Mouse (Mus musculus): Measurements from ENCODE around the gene Best3.
"Not testable (repeated sequence)": the region's sequence is repeated elsewhere in the genome, so short reads cannot be mapped to it uniquely, and the experiment has no call there.

The Best3 gene

DNA sequence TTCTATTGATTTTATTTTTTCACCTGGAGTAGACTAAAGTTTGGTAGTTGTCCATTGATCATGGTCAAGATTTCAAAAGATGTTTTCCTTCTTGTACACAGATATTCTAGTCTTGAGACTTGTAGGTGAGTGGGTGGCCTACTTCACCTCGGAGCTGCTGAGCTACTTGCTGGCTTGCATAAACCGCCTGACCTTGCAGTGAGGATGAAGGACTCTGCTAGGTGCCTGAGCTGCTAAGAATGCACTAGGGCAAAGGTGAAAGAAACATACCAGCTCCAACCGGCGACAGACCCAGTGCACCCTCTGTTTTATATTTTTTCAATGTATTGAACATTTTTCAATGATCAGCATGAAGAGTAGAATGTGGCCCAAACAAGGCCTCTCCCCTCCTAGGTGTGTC, 5.8 kb upstream of the Best3 start:
- DNase-seq, result peak; percentile 75

DNA sequence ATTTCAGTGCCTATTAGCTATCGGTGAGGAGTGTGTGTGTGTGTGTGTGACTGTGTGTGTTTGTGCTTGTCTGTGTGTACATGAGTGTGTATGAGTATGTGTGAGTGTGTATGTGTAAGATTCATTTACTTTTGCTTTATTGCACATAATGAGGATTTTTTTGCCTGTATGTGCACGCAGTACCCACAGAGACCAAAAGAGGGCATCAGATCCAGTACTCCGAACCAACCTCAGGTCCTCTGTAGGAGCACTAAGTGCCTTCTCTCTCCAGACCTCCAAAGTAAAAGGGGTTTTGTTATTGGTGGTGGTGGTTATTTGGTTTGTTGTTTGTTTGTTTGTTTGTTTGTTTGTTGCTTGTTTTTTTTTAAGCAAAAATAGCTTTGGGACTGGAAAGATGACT, 5.2 kb upstream of the Best3 start:
- DNase-seq, result peak; percentile 75

DNA sequence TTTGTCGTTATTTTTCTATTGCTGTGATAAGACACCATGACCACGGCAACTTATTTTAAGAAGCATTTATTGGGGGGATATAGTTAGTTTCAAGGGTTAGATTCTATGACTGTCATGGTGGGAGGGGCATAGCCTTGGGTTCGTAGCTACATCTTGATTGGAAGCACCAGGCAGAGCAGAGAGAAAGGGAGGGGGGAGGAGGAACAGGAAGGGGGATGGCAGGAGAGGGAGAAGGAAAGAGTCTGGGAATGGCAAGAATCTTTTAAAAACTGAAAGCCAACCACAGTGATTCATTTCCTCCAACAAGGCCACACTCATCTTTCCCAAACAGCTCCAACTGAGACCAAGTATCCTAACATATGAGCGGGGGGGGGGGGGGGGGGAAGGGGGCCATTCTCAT, 3.6 kb upstream of the Best3 start:
- peak; percentile 19 for DNase-seq

DNA sequence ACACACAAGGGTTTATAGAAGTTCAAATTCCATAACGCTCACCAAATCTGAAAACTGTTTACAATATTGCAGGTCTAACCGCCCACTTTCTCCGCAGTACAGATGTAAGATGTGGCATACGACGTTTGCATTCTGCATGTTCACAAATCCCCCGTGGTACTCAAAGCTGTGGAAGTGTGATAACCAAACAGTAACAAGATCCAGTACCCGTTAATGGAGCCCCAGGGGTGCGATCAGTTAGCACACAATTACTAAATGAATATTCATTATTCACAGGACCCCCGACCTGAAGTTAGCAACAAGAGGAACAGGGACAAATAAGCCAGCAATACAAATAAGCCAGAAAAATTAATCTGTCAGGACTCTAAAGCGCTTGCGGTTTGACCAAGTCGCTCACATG, 1.3 kb upstream of the Best3 start:
- DNase-seq, result peak; percentile 40

DNA sequence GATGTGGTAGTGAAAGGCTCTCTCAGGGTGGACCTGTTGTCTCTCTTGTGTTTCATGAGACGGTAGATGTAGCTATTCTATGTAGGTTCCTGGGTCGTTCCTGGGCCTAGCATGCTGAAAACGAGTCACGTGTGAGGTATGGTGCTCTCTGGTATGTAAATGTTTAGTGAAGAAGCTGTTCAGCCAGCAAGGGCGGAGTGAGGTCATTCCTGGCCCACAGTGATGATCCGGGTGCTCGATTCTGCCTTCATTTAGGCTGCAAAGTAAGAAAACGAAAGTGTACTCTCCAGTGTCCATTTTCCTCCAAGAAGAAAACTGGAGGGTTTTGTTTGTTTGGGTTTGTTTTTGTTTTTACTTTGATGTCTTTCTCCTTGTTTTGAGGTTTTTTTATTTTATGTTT, 7.9 kb downstream of the Best3 start:
- peak; percentile 55 for DNase-seq

DNA sequence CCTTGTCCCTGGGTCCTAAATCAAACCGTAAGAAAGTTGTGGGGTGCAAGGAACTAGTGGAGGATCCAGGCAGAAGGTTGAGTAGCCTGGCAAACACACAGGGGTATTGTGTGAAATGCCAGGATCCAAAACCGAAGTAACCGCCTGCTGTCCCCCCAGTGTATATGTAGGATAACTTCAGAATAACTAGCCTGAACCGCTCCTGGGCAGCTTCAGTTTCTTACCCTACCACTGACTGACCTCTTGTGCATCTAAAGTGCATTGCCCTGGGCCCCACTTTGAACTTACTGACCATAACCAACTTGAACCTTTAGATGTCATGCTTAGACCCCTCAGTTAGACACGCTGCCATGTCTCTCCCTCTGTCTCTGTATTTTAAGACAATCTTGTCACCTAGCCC, 9.0 kb downstream of the Best3 start:
- peak; percentile 76 for DNase-seq

DNA sequence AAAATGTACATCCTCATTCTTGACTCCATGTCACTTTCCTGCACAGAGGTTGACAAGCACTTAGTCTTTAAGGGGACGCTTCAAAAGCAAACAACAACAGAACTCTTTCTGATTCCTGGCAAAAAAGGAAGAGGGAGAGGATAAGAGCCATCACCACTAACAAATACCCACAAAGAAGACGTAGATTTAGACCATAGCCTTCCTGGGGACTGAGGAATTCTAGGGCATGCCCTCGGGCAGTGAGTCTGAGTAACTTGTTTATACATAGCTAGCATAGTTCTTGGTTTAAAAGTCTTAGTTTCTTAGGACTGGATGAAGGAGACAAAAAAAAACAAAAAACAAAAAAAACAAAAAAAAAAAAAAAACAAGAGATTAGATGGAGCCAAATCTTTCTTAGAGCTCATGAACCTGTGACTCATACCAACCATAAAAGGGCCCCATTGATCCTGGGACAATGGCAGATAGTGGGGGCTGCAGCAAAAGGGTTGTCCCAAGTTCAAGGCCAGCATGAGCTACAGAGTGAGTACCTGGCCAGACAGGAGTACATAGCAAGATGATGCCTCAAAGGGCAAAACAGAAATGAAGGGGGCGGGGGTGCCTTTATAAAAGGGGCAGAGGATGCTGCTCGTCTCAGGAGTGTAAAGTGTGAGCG, 9.6 kb downstream of the Best3 start:
- peak; percentile 40 for DNase-seq

DNA sequence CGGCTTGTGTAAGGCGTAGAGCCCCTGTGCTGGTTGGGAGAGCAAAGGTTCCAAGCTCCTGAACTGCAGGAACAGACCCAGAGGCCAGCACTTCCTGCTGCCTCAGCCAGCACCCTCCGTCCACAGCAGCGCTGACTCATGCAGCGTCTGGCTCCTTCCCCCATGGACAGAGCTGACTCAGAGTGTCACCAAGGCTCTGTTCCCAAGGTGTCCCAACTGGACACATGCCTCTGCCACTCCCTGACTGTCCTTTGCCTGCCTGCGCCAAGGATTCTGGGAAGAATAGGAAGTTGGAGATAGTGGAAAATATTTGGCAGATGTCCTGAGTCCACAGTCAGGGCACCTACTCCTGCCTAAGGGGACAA, 10.1 kb downstream of the Best3 start:
- peak; percentile 98 for DNase-seq

DNA sequence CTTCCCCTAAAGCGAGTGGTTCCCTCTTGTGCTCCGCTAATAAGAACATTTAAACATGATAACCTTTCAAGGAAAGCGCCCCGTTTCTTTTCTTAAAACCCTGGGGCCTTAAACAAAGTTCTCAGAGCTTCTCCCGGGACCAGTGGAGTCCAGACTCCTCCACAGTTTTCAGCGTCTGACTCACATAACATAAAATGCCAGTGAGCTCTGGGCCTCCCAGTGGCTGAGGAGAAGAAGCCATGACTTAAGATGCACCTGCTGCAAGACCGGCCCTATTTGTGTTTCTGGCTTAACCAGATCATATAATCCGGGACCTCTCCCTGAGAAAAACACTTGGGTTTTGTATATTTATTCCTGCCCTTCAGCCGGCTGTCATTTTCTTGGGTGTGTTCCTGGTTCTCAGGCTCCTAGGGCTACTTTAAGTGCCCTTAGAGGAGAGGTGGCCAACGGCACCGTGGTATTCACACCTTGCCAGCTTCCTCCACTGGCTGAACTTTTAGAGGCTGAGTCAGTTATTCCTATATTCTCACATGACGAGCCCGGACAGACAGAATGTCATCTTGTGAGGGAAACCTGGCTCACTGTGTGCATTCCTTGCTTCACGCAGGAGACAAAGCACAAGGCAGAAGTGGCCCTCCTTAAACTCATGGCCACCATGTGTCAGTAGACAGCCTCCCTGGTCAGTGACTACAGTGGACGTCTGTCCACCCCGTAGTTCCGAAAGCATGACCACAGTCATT, 12.8 kb downstream of the Best3 start:
- peak; percentile 89 for DNase-seq

DNA sequence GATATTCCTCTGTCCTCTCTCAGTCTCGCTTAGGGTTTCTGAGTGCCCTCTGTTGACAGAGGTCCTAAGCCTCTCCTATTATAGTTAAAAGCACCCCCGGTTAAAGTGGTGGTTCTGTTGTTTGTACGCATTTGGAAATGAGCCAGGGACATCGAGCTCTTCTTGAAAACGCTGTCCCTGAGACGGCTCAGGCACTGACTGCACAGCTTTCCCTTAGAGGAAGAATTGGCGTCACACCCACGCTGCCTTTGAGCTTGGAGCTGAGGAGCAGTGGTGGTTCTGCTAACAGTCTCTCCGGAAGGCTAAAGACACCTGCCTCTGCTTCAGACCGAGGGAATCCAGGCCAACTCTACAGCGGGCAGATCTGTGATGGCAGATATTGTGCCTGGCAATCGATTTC, 14.9 kb downstream of the Best3 start:
- peak; percentile 83 for DNase-seq

DNA sequence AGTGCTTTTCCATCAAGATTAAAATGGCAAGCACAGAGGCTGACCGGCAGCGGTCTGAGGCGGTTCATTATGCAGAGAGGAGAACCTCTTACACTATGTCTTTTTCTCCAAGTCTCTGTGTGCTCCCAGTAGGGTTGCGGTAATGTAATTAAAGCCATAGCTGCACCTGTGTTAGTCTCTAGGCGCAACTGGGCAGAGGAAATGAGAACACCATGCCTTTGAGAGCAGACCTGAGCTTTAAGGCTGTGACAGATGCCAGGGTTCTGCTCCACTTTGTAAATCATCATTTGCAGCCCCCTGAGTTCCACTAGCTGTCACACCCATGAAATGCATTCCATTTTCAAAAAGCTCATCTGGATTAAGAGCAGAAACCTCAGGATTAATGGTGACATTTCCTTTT, 18.6 kb downstream of the Best3 start:
- DNase-seq, result peak; percentile 27

DNA sequence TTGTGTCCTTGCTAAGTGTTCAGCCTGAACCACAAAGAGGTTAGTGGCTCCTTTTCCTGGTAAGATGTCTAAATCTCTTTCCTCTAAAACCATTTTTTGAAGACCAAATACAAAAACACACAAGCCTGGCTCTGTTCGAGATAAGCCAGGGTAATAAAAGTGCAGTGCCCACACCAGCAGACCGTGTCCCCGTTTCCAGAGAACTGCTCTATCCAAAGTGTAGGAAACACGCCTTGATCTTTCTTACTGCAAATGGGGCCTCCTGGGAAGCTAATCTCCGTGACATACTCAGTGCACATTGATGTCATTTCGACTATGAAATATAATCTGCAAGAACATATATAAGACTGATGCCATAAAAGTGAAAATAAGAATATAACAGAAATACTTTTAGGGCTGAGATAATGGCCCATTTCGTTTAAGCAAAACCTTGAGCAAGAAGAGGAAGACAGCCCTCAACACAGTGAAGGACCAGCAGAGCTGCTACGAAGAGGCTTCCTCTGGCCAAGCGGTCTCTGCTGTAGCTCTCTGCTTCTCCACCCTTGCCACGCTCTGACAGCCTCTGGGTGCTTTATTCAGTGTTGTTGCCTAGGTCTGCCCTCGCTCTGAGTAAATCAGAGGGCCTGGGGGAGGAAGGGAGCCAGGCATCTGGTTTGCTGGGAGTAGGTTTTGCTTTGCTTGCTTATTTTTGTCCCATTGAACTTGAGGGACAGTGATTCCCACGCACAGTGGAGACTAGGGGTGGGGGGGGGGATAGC, 19.8 kb downstream of the Best3 start:
- DNase-seq, result no peak

DNA sequence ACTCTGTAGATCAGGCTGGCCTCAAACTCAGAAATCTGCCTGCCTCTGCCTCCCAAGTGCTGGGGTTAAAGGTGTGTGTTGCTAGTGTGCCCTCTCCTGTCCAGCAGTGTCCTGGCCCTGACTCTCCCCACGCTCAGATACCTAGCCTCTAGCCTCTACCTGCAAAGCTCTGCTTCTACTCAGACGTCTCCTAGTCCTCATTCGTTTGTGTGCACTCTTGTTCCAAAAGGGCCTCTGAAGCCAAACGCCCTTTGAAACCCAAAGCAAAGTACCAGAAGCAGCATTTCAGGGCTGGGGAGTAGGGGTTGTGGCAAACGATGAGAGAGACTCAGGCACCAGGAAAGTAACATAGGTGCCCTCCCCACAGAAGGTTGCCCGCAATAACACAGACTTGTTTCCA, 23.6 kb downstream of the Best3 start:
- DNase-seq, result peak; percentile 72

DNA sequence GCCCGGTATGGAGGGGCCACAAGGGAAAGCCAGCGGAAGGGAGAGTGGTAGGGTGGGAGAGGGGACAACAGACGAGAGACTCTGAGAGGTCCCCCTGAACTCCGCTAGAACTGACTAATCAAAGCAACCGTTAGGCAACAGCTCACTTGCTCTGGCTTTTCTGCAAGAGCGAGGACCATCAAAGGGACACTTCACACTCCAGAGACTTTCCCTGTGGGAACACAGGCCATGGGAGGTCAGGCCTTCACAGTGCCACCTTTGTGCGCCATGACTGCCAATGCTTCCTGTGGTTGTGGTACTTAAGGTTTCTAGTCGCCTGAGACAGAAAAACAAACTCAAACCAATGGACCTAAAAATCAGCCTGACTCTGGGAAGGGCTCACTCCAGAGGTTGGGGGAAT, 24.9 kb downstream of the Best3 start:
- DNase-seq, result peak; percentile 37

DNA sequence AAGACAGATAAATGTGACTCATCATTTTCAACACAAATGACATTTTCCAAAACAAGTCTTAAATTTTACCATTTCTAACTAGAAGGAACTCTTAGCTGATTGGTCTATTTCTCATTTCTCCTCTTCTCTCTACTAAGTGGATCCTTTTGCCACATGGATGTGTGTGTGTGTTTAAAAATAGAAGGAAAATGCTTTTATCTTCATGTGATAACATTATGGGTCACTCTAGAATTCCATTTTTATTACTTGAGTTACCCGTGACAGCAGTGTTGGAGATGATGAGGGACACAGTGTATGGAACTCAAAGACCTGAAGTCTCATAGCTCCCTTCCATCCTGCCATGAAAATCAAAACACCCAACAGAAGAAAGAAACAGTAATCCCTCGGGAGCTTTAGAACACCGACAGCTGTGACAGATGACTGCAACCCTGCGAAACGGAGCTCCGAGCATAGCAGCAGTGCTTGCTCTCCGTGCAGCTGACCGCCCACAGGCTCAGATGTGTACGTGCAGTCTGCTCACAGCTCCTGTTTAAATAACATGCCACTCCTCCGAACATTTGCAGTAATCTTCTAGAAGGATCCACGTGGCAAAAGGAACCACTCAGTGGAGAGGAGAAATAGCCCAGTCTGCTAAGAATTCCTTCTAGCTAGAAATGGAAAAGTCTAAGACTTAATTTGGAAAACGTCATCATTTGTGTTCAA, 27.7 kb downstream of the Best3 start:
- DNase-seq, result no peak

DNA sequence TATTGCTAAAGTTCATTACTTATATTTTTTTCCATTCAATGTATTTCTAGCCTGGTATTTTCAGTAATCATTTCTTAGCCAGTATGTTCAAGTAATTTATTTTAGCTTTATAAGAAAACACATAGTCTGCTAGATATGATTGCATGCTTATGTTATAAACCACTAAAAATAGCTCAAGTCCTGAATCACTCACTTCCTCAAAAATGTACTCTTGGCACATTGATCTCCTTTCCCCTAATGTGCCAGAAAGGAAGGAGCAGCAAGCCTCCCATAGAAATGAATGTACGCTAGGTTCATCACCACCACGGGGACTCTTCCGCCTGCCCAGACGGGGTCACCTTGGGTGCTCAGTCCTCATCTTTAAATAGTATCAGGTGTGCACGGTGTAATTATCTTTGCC, 28.5 kb downstream of the Best3 start:
- DNase-seq, result no peak

DNA sequence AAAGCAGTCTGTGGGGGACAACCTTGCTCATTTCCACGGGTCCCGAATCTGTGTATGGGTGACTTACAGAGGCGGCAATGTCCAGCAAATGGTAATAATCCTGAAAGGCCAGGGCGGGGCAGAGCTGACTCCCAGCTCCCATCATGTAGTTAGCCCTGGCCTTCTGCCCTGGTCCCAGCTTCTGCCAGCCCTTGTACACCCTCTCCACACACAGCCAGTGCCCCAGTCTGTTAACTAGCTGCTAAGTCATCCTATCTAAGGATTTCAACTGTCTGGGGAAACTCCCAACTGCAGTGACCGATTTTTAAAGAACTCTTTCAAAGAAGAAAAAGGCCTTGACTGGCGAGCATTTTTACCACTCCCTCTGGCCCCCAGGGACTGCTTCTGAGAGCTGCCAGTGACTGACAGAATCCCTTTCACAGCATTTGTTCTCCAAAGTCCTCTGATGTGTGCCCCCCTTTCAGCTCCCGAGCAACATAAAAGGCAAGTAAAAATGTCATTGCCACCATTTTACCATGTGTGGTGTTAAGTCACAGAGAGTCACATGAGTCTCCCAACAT, 32.2 kb downstream of the Best3 start:
- peak; percentile 89 for DNase-seq

DNA sequence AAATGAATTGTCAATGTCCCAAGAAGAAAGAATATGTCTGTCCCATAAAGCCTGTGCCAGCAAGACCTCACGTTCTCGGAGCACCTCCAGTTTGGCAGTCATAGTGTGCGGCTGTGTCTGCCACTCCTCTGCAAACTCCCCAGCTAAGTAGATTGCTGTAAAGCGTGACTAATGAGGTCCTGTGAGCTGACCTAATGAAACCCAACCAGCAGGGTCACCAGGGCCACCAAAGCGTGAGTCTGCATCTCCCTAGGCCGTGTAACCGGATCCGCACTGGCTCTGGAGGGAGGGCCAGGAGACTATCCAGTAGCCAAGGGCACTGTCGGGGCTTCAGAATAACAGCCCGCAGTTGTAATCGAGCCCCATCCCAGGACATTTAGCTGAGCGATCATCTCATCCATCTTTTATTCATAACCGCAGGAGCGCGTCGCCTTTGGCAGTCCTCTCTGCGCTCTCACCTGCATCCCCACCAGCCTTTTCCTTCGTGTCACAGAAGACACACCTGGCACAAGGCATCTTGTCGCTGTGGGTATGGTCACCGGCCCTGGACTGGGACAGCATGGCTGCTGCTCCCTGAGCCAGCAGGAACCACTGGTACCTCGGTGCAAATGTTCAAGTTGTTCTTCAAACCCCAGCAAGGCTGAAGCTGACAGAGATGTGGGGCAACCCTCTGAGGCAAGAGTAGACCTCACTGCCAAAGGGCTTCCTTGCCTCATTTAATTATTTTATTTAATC, 35.1 kb downstream of the Best3 start:
- DNase-seq, result no peak

DNA sequence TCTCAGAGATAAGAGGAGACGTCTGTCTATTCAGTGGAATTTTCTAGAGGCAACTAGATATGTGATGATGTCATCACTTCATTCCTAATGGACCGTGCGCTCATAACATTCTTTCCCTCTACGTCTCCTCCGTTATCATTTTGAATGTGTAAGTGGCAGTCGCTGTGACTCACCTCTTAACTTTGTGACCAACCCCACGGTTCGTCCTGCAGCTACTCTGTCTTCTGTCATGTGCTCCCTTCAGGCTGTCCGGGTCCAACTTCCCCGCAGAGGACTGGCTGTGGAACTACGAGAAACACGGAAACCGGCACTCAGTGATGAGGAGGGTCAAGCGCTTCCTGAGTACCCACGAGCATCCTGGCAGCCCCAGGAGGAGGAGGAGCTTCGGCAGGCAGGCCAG, 37.6 kb downstream of the Best3 start:
- DNase-seq, result no peak

DNA sequence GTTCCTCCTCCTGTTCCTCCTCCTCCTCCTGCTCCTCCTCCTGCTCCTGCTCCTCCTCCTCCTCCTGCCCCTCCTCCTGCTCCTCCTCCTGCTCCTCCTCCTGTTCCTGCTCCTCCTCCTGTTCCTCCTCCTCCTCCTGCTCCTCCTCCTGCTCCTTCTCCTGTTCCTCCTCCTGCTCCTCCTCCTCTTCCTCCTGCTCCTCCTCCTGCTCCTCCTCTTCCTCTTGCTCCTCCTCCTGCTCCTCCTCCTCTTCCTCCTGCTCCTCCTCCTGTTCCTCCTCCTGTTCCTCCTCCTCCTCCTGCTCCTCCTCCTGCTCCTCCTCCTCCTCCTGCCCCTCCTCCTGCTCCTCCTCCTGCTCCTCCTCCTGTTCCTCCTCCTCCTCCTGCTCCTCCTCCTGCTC, 39.7 kb downstream of the Best3 start:
- DNase-seq, result not testable (repeated sequence)

DNA sequence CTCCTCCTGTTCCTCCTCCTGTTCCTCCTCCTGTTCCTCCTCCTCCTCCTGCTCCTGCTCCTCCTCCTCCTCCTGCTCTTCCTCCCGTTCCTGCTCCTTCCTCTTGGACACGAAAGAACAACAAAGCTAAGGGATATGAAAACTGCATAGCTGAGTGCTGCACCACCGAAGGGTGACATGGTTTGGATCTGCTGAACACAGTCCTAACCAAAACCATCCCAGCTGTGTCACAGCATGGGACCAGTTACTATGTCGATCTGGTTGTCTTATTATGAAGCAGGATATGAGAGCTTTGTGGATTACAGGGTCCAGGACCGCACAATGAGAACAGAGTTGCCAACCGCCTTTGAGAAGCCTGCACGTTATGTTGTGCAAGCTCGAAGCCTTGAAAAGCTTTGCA, 40.1 kb downstream of the Best3 start:
- DNase-seq, result no peak

DNA sequence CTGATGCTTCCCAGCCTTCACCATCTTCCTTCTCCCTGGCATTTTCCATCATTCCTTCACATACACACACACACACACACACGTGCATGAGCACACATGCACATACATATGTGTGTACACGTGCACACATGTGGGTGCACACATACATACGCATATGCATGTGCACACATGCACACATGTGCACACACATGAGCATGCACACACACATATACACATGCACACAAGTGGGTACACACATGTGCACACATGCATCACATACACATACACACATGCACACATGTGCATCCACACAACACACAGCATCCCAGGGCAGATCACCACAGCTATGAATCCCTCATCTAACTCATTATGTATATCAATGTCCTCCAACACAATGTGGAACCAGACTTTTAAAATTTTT, 45.0 kb downstream of the Best3 start:
- no peak for DNase-seq

DNA sequence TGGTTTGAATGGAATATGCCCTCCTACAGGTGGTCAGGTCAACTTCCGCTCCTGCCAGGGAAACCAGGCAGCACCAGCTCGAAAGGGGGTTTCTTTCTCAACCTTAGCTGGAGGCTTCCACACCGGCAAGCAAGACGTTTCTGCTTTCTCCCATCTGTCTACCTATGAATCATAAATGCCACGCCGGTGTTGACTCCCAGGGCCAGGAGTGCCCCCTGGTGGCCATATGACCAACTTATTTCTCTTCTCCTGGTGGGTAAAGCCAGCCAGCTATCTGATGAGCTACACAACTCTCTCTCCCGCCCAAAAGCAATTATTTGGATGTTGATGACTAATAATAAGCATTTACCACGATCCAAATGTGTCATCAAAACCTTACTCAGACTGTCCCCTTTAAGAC, 47.7 kb downstream of the Best3 start:
- peak; percentile 95 for DNase-seq

Measured in heart, adult 11 months (tissue).